Mouse (Mus musculus): Measurements from ENCODE around the gene Klf9.

GRCm38 (mm10) chr19:23162877-23163276 is 21.9 kb downstream of the Klf9 start:
- TF ChIP-seq CTCF (IDR thresholded peaks at IDR 0.05; ENCODE audit: low read depth), result no peak
- TF ChIP-seq EP300 (IDR thresholded peaks at IDR 0.05; ENCODE audit: low read depth), result no peak
